Mouse (Mus musculus) brain, embryonic 18.5 days (tissue): Measurements from ENCODE around the gene Oat.
A peak's percentile ranks its signal among the peaks of the same experiment; 100 is the strongest.

ENCODE experiments used
- DNase-seq: peaks from one replicate; pipeline ENCODE4 v3.0.0-alpha.2; 2012; ENCODE audit warnings: low read depth, low spot score

Gene Oat

GRCm38 (mm10) chr7:132593762-132594161, 17.6 kb upstream of the Oat start:
- DNase-seq, result no peak

GRCm38 (mm10) chr7:132589610-132590009, 13.4 kb upstream of the Oat start:
- no peak for DNase-seq

GRCm38 (mm10) chr7:132587167-132587566, 11.0 kb upstream of the Oat start:
- DNase-seq, result no peak

DNA sequence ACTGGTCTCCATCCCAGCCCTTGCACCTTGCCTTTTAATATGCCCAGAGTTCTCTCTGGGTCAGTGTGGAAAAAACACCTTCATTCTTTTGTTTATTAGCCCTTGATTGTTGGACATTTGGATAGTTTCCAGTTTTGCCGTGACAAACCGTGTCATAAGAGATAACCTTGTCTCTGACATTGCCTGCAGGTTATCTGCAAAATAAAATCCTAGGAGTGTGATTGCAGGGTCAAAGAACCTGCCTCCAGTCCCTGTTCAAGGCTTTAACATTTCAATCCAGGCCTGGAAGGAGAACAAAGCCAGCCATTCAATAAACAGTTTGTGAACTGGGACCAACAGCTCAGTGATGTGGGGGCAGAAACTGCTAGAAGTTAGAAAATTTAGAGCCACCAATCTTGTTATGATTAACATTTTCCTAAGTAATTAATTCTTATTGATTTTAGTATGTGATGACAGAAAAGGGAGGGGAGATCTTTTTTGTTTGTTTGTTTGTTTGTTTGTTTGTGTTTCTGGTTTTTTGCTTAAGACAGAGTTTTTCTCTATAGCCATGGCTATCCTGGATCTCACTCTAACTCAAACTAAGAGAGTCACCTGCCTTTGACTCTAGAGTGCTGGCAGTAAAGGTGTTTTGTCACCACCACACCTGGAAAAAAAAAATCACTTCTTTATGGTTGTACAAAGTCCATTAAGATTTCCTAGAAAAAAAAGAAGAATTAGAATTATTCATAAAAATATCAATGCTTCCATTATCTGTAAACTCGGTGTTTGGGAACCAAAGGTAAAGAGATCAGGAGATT, 9.7 kb upstream of the Oat start:
- DNase-seq, result no peak

GRCm38 (mm10) chr7:132581441-132581840, 5.2 kb upstream of the Oat start:
- no peak for DNase-seq

DNA sequence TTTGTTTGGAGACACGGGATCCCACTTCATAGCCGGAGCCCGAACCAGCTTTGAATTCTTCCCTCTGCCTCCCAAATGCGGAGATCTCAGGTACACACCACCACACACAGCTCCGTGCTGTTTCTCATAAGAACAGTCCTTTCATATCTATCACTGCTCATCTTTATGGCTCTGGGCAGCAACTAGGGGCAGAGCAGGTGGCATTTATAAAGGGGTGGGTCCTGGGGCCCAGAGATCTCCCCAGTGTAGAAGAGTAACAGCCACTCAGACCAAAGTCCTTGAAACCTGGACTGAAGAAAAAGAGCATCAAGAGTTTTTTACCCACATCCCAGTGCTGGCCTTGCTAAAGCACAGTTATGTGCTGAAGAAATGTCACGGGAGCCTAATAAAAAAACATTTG, 4.3 kb upstream of the Oat start:
- DNase-seq, result no peak

GRCm38 (mm10) chr7:132576891-132577290, 693 bp upstream of the Oat start:
- no peak for DNase-seq

GRCm38 (mm10) chr7:132575623-132576022, 575 bp downstream of the Oat start:
- peak; percentile 78 for DNase-seq

GRCm38 (mm10) chr7:132574646-132575045, 1.6 kb downstream of the Oat start:
- no peak for DNase-seq

DNA sequence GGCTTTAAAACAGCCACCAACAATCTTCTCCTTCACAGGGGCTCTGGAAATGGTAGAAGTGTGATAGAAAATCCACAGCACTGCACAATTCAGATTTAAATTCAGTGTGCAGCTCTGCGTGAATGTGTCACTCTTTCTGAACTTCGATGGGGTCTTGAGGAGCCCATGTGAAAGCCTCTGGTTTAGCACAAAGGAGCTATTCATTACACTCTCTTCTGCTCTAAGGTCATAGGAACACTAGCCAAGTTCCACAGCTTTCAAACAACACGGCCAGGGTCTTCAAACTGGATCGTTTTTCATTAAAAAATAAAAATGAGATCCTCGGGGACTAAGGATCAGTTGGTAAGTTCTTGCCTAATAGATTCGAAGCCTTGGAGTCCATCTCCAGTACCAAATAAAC, 3.0 kb downstream of the Oat start:
- DNase-seq, result no peak

- no peak for DNase-seq
Observed at GRCm38 (mm10) chr7:132572738-132573137, 3.5 kb downstream of the Oat start.

DNA sequence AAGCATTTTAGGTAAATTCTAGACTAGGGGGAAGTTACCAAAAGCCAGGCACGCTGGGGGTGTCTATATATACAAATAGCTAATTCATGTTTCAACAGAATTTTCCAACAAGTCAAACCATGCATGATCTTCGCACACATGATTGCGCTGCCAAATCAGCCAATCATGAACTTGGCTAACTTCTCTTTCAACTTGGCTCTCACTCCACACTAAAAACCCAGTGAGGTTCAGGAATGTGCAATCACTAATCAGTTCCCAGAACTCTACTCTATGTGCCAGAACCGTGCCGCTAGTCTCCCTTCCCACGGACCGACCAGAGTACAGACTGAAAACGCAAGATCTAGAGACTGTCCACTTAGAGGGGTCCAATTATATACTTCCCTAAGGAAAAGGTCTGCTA, 4.7 kb downstream of the Oat start:
- DNase-seq, result no peak

- DNase-seq, result no peak
Observed at GRCm38 (mm10) chr7:132570071-132570470, 6.1 kb downstream of the Oat start.

- no peak for DNase-seq
Observed at GRCm38 (mm10) chr7:132568817-132569216, 7.4 kb downstream of the Oat start.

DNA sequence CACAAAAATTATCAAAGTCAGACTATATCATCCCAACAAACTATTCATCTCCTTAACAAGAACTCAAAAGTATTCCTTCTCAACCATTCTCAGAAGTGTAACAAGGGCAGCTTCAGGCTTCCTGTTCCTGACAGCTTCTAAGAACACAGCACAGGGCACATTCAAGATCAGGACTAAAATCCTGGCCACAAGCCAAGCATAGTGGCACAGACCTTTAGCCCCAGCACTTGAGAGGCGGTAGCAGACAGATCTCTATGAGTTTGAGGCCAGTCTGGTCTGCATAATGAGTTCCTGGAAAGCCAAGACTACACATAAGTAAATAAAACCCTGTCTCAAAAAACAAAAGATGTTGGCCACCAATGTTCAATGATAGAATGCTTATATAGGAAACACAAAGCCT, 10.4 kb downstream of the Oat start:
- no peak for DNase-seq

DNA sequence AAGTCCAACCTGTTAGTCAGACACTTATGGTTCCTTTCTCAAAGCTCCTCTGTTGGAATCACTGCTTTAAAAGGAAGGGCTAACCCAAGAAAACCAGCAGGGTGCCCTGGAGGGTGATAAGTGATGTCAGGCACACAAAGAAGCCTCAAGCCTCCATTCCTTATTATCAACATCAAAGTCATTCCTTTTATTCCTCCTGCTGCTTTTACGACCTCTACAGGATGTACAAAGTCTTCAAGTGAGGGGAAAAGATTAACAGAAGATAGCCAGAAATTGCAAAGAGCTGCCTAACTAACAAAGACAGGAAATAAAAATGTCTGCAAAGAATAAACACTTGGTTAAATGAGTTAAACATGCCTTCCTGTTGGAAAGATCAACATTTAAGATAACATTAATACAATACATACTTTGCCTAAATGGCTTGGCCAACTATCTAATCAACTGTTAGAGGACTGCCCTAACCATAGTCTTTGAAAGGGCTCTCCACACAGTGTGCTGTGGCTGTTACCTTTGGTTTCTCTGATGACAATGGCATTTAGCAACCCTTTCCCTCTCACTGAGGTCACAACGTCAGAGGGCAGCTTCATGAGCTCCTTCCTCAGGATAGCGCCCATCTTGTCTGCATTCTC, 16.9 kb downstream of the Oat start:
- DNase-seq, result no peak

- DNase-seq, result no peak
Observed at GRCm38 (mm10) chr7:132558141-132558736, 18.0 kb downstream of the Oat start.

GRCm38 (mm10) chr7:132556575-132556974, 19.6 kb downstream of the Oat start:
- DNase-seq, result no peak

DNA sequence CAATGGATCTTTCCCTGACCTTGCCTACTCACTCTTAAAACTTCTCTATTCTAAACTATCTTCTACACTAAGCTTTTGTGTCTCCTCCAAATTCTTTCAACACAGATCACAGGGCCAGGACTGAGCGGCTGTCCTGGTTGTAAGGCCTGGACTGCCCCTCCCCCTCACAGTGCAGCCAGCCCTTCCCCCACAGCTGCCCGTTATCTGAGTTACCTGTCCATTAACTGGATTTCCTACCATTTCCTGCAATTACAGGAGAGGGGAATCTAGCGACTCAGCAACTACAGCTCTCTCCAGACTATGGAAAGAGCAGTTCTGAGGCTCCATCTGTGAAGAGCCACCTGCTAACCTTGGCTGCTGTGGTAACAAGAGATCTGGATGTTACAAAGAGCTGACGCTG, 20.3 kb downstream of the Oat start:
- DNase-seq, result no peak

DNA sequence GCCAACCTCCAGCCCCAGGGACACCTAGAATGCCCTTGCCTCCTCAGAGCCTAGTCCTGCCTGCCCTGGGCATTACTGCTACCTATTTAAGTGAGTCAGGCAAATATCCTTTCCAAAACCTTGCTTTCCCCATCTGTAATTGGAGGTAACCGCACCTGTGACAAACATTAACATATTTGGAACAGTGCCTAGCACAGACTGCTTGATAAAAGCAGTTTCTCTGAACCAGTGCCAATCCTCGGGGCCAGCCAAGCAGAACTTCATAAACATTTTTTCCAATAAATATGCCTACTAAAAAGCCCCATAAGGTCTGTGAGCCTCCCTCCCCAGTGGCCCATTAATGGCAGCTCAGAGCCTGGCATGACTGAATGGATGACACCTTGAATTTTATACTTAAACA, 22.1 kb downstream of the Oat start:
- DNase-seq, result no peak

DNA sequence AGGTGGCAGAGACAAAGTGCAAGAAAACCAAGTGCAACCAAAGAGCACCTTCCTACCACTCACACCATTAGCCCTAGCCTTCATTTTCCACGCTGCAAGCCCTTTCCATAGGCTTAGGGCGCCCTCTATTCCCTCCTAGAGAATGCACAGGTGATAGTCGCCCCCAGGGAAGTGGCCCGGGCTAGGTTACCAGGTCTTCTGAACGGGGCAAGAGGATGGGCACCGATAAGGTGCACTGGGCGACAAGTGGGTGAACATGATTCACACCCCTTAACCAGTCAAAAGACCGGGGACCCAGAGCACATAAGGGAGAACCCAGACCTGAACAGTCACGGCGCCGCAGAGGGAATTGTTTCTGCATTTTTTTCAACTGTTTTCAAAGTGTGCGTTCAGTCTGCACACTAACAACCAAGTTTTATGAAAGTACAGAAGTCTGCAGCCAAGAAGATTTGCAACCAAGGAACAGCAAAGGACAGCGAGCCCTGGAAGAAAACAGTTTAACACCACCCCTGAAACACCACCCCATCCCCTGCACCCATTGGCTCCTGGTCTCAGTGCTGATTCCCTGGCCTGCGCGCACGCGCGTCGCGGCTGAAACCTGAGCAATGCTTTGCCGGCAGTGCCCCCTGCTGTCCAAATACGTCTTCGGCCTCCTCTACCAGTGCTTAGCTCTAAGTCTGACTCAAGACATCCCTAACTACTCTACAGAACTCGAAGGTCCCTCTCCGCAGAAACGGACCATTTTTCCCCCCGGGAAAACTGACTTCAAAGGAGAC, 24.7 kb downstream of the Oat start:
- DNase-seq, result peak; percentile 81

DNA sequence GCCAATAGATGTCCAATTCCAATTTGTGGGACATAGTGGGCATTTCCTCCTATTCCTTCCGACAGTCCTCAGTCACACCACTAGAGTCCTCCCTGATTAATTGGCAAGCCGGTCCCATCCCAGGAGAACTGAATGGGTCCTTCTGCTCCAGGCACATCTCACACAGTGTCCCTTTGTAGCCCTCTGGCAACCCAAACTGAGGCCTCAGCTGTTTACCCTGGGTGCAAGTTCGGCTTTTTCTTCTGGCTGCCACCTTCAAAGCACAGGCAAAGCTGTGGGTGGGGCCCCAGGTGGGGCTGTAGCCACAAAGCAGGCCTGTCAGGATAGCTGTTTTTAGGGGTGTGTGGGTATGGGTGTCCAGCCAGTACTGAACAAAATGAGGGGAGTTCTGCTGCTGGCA, 29.1 kb downstream of the Oat start:
- no peak for DNase-seq
